Mouse (Mus musculus) kidney, embryonic 16.5 days (tissue): ENCODE measurements at regions not wholly inside any gene's neighbourhood (a gene's known extent, or its start where the extent isn't known, plus 50 kb on each side); places are given as distances from the start of the nearest gene placed in this dataset.
"Not testable (repeated sequence)": the region's sequence is repeated elsewhere in the genome, so short reads cannot be mapped to it uniquely, and the experiment has no call there.

Experiments
- ATAC-seq: fragments of 200-750 bp; cut with Nextera tagmentation; 2 replicates; pipeline ENCODE4 v1.8.0; 2017; ENCODE audit warnings: moderate TSS enrichment; ENCODE audit not compliant: low FRiP score, low TSS enrichment
- H3K27ac ChIP-seq: fragments of 300-500 bp; sonication (generic); 2 replicates; pipeline ENCODE4 v1.5.1; 2014; ENCODE audit warnings: low read length
- H3K27me3 ChIP-seq: fragments of 300-500 bp; sonication (generic); 2 replicates; pipeline ENCODE4 v1.6.1; 2014; ENCODE audit warnings: low read length, control low read depth, mixed read lengths; ENCODE audit not compliant: insufficient read depth
- H3K36me3 ChIP-seq: fragments of 300-500 bp; sonication (generic); 2 replicates; pipeline ENCODE4 v1.6.1; 2014; ENCODE audit warnings: low read length, control low read depth, mixed read lengths; ENCODE audit not compliant: insufficient read depth
- H3K4me1 ChIP-seq: fragments of 300-500 bp; sonication (generic); 2 replicates; pipeline ENCODE4 v1.6.1; 2014; ENCODE audit warnings: low read length, control low read depth, mixed read lengths; ENCODE audit not compliant: insufficient read depth
- H3K4me2 ChIP-seq: fragments of 300-500 bp; sonication (generic); replicated peaks from 2 replicates; pipeline ENCODE4 v1.6.1; 2014; ENCODE audit warnings: low read depth, low read length
- H3K4me3 ChIP-seq: fragments of 300-500 bp; sonication (generic); 2 replicates; pipeline ENCODE4 v1.5.1; 2014; ENCODE audit warnings: mild to moderate bottlenecking, low read length
- H3K9ac ChIP-seq: fragments of 300-500 bp; sonication (generic); replicated peaks from 2 replicates; pipeline ENCODE4 v1.6.1; 2014; ENCODE audit warnings: low read length
- H3K9me3 ChIP-seq: fragments of 300-500 bp; sonication (generic); 2 replicates; pipeline ENCODE4 v1.6.1; 2016; ENCODE audit warnings: low read length, control low read depth
- WGBS: fragments of 180-500 bp; shearing (Covaris S2); extraction: QIAGEN DNeasy Blood & Tissue Kit; methylation state at CpG from one replicate; pipeline ENCODE4 v1.1.7; 2014; 5-methylcytosine and 5-hydroxymethylcytosine counted together

GRCm38 (mm10) chr17:29430401-29430800, 60.2 kb upstream of the Pim1 start:
- 81% methylated on average over 11 of the region's 11 CpGs for WGBS
- H3K36me3 ChIP-seq = no peaks in the 10 kb centered on the region
- no peaks in the 10 kb centered on the region for H3K9me3 ChIP-seq
- H3K4me3 ChIP-seq = no peak overlapping the region
- H3K27ac ChIP-seq = no peak overlapping the region
- peaks cover 16% of the 10 kb centered on the region for H3K4me1 ChIP-seq
- no peak for ATAC-seq
- H3K4me2 ChIP-seq = no peak overlapping the region
- no peaks in the 10 kb centered on the region for H3K27me3 ChIP-seq
- H3K9ac ChIP-seq = no peak overlapping the region

DNA sequence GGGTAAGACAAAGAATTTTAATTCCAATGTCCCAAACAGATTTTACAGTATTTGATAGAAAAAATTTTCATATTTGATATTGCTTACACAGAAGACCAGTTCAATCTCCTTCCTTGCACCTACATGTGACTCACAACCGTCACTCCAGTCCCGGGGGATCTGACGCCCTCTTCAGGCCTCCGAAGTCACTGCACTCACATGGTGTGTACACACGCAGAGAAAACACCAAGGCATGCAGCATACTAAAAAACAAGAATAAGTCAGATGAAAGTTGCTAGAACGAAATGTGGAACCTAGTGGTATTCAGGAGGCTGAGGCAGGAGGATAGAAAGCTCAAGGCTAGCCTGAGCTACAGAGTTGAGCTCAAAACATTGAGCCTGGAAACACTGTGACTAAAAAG, 59.7 kb upstream of the Pim1 start:
- H3K27me3 ChIP-seq = no peaks in the 10 kb centered on the region
- H3K9me3 ChIP-seq = no peaks in the 10 kb centered on the region
- H3K4me2 ChIP-seq = no peak overlapping the region
- no peak overlapping the region for H3K9ac ChIP-seq
- WGBS = 95% methylated on average over 6 of the region's 6 CpGs
- H3K4me3 ChIP-seq = no peak overlapping the region
- H3K36me3 ChIP-seq = no peaks in the 10 kb centered on the region
- no peak overlapping the region for H3K27ac ChIP-seq
- peaks cover 16% of the 10 kb centered on the region for H3K4me1 ChIP-seq
- ATAC-seq = no peak

DNA sequence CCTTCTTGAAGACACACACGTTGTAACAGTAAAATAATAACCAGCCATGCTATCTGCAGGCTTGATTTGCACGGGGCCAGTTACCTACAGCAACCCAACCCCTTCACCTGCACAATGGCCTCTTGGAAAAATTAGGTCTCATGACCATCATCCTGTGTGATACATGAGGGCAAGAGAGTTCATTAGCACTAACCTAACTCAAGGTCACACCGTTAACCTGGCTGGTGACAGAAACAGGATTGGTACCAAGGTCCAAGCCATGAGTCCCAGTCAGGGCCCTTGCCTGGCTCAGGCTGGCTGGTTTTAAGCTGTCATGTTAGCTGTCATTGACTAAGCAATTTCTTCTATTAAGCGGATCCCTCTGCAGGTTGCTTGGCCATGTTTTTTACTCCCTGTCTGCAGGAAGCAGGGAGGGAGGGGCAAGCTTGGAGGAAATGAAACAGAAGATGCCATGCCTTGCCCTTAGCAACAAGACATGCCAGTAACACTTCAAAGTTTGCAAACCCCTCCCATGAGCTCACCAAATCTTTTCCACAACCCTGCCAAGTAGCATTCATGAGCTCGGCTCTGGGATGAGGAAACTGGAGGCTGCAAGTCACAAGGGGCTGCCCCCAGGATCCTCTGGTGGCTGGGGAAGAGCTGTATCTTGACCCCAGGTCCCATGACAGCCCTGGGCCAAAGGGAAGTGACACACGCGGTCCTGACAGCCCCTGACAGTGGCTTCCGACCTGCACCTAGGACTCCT, 58.8 kb upstream of the Pim1 start:
- 62% methylated on average over 8 of the region's 8 CpGs for WGBS
- 0 out of 2 replicates have a peak overlapping the region, but pooled peaks have one; percentile 9 for H3K27ac ChIP-seq
- H3K9me3 ChIP-seq = no peaks in the 10 kb centered on the region
- H3K4me2 ChIP-seq = no peak overlapping the region
- peaks cover 18% of the 10 kb centered on the region for H3K4me1 ChIP-seq
- no peaks in the 10 kb centered on the region for H3K27me3 ChIP-seq
- no peaks in the 10 kb centered on the region for H3K36me3 ChIP-seq
- no peak overlapping the region for H3K4me3 ChIP-seq
- H3K9ac ChIP-seq = no peak overlapping the region
- ATAC-seq = no peak

GRCm38 (mm10) chr17:29432666-29433065, 57.9 kb upstream of the Pim1 start:
- H3K36me3 ChIP-seq = no peaks in the 10 kb centered on the region
- H3K4me2 ChIP-seq = no peak overlapping the region
- H3K9ac ChIP-seq = no peak overlapping the region
- H3K27me3 ChIP-seq = no peaks in the 10 kb centered on the region
- 89% methylated on average over 8 of the region's 8 CpGs for WGBS
- no peak for ATAC-seq
- H3K4me1 ChIP-seq = peaks cover 24% of the 10 kb centered on the region
- H3K27ac ChIP-seq = no peak overlapping the region
- no peaks in the 10 kb centered on the region for H3K9me3 ChIP-seq
- no peak overlapping the region for H3K4me3 ChIP-seq

GRCm38 (mm10) chr17:29433370-29433769, 57.2 kb upstream of the Pim1 start:
- 79% methylated on average over 8 of the region's 8 CpGs for WGBS

GRCm38 (mm10) chr17:29434074-29434944, 56.2 kb upstream of the Pim1 start:
- ATAC-seq = no peak
- no peaks in the 10 kb centered on the region for H3K36me3 ChIP-seq
- H3K27ac ChIP-seq = no peak overlapping the region
- H3K27me3 ChIP-seq = no peaks in the 10 kb centered on the region
- H3K9ac ChIP-seq = no peak overlapping the region
- H3K4me2 ChIP-seq = no peak overlapping the region
- no peak overlapping the region for H3K4me3 ChIP-seq
- H3K4me1 ChIP-seq = peaks cover 24% of the 10 kb centered on the region
- H3K9me3 ChIP-seq = no peaks in the 10 kb centered on the region
- 87% methylated on average over 20 of the region's 20 CpGs for WGBS

More at GRCm38 (mm10) chr17:29433370-29433769, 57.2 kb upstream of the Pim1 start:
- Histone ChIP-seq H3K9ac (no peak overlapping the region), H3K4me1 (peaks cover 24% of the 10 kb centered on the region), H3K27me3 (no peaks in the 10 kb centered on the region), H3K4me2 (no peak overlapping the region), H3K27ac (no peak overlapping the region), H3K9me3 (no peaks in the 10 kb centered on the region), H3K4me3 (no peak overlapping the region), H3K36me3 (no peaks in the 10 kb centered on the region)
- no peak for ATAC-seq

DNA sequence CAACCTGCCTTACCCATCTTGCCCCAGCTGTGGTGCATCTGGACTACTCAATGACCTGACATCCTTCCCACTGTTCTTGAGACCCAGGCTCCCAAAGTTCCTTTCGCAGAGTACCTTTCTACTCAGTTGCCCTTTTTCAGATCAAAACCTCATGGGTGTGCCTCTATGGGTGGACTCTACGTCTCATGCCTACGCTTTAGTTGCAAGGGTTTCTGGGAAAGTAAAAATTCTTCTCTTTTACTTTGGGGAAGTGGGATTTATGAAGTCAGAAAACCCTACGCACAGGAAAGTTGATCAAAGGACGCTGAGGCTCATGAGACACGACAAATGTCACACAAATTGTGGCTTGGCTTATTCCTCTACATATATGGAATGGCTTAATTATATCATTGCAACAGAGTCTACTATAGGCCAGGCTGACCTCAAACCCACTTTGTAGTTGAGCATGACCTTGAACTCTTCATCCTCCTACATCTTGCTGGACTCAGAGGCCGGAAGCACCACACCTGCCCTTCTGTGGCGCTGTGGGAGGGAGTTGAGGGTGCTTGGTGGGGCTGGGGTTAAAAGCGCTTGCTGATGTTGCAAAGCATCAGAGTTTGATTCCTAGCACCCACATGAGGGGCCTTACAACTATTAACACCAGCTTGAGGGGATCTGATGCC, 55.1 kb upstream of the Pim1 start:
- H3K9me3 ChIP-seq = no peaks in the 10 kb centered on the region
- no peak for ATAC-seq
- no peaks in the 10 kb centered on the region for H3K36me3 ChIP-seq
- no peak overlapping the region for H3K9ac ChIP-seq
- peaks cover 29% of the 10 kb centered on the region for H3K4me1 ChIP-seq
- H3K27ac ChIP-seq = no peak overlapping the region
- no peak overlapping the region for H3K4me3 ChIP-seq
- H3K4me2 ChIP-seq = no peak overlapping the region
- 96% methylated on average over 9 of the region's 9 CpGs for WGBS
- H3K27me3 ChIP-seq = no peaks in the 10 kb centered on the region

DNA sequence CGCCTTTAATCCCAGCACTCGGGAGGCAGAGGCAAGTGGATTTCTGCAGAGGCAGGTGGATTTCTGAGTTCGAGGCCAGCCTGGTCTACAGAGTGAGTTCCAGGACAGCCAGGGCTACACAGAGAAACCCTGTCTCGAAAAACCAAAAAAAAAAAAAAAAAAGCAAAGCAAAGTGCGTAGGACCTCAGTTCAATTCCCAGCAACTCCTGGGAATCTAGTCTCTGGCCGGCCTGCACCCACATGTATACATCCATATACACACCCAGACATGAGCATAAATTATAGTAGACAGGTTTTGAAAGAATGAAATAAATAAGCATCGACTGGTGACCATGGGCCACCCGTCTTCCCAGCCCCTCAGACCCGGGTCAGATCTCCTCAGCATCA, 54.1 kb upstream of the Pim1 start:
- not testable (repeated sequence) for H3K36me3 ChIP-seq, H3K27me3 ChIP-seq, H3K9me3 ChIP-seq, ATAC-seq
- Histone ChIP-seq H3K4me1 (peaks cover 30% of the 10 kb centered on the region), H3K27ac (peak overlapping the region; percentile 85), H3K4me3 (peak overlapping the region; percentile 45), H3K4me2 (peak overlapping the region; percentile 66), H3K9ac (peak overlapping the region; percentile 59; the same call in 1 of the 2 replicates)
- WGBS = 68% methylated on average over 8 of the region's 9 CpGs

- ATAC-seq = peak; percentile 89
- Histone ChIP-seq H3K9me3 (no peaks in the 10 kb centered on the region), H3K27me3 (no peaks in the 10 kb centered on the region), H3K27ac (peak overlapping the region; percentile 85), H3K4me1 (peaks cover 26% of the 10 kb centered on the region), H3K4me2 (peak overlapping the region; percentile 66), H3K4me3 (peak overlapping the region; percentile 45), H3K9ac (peak overlapping the region; percentile 59), H3K36me3 (no peaks in the 10 kb centered on the region)
- under 1% methylated on average over 36 of the region's 36 CpGs for WGBS
Observed at GRCm38 (mm10) chr17:29436871-29437534, 53.5 kb upstream of the Pim1 start.
